Mouse (Mus musculus): Measurements from ENCODE around the gene Nlrc5.

DNA sequence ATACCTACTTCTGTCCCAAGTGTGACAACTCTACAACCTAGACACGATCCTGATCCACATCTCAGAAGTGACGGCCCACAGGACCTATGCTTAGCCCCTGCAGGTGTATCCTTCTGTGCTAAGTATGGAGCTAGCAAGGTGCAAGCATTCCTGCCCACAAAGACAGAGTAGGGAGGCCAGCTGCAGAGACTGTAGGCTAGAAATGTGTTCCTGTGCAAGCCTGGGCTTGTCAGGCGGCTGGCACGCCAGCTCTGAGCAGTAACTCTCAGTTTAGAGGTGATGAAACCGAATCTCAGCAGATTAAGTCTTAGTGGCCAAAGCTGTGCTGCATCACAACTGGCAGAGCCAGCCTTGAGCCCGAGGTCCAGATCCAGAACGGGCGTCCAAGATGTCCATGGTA lies 133.9 kb downstream of the Nlrc5 start:
- TF ChIP-seq GATA1 (IDR thresholded peaks at IDR 0.05; ENCODE audit: low read length), result no peak
- no peak for TF ChIP-seq TAL1 (IDR thresholded peaks at IDR 0.05; ENCODE audit: low read length)

Data from erythroblast, embryonic 14.5 days (primary cell).